Mouse (Mus musculus) cerebellum, postnatal 10 days (tissue): ENCODE measurements around the gene Gm10320.

Source experiments
- DNase-seq, 2 experiments: peaks; one replicate each; pipeline ENCODE4 v3.0.0; 2021; ENCODE audit warnings: mixed read lengths in 2 of 2

Gene Gm10320

GRCm38 (mm10) chr13:98455646-98456045 lies 36.2 kb downstream of the Gm10320 start:
- no peak for DNase-seq

- no peak for DNase-seq
Measured at GRCm38 (mm10) chr13:98454224-98454967, 37.4 kb downstream of the Gm10320 start.

- no peak for DNase-seq
Measured at GRCm38 (mm10) chr13:98453146-98453545, 38.7 kb downstream of the Gm10320 start.

GRCm38 (mm10) chr13:98448696-98449095 lies 43.1 kb downstream of the Gm10320 start:
- DNase-seq = no peak

- DNase-seq = peak; percentile 68 to 80
Measured at GRCm38 (mm10) chr13:98447741-98448140, 44.1 kb downstream of the Gm10320 start.

- DNase-seq = no peak
Measured at GRCm38 (mm10) chr13:98445391-98446125, 46.2 kb downstream of the Gm10320 start.

- DNase-seq = no peak
Measured at GRCm38 (mm10) chr13:98441001-98441400, 50.8 kb downstream of the Gm10320 start.

- peak; percentile 52 to 58 for DNase-seq
Measured at GRCm38 (mm10) chr13:98440293-98440952, 51.4 kb downstream of the Gm10320 start.
